Mouse (Mus musculus) right cerebral cortex, postnatal 14 days (tissue): Measurements from ENCODE around the gene Lpp.

Experiments
- DNase-seq: peaks from one replicate; pipeline ENCODE4 v3.0.0; 2022

The Lpp gene

DNA sequence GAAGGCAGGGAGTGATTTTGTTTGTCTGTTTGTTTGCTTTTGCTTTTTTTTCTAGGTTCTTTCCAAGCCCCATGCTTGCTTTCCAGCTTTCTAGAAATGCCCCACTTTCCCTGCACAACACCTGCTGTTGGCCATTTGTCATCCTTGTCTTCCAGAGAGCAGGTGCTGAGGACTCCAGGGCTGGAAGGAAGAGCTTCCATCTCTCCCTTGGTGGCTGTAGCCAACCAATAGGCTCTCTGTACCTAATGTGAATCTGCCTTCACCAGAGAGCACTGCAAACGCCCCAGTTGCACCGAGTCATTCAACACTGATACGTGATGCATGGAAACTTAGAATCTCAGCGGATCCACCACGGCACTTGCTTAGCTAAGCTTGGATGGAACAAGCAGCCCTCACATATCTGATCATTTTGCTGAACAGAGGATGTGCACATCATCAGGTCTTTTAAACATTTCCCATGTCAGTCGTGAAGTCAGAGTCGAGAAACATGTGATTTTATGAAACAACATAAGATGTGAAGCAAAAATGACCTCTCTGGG lies 242.1 kb downstream of the Lpp start:
- DNase-seq, result no peak

DNA sequence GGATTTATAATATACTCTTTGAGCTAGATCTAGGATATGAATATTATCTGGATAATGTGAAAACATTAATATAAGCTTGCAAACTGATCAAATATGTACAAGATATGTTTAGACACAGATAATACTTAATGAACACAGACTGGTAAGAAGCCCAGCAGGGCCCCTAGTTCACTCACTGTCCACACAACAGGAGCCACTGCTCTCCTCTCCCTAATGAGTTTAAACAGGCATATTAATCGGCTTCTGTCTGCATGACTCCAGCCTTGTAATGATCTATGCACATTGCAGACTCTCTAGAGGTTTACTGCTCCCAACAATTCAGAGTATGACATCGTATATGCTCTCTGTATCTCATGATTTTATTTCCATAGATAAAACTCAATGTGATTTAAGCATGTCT lies 243.6 kb downstream of the Lpp start:
- no peak for DNase-seq

DNA sequence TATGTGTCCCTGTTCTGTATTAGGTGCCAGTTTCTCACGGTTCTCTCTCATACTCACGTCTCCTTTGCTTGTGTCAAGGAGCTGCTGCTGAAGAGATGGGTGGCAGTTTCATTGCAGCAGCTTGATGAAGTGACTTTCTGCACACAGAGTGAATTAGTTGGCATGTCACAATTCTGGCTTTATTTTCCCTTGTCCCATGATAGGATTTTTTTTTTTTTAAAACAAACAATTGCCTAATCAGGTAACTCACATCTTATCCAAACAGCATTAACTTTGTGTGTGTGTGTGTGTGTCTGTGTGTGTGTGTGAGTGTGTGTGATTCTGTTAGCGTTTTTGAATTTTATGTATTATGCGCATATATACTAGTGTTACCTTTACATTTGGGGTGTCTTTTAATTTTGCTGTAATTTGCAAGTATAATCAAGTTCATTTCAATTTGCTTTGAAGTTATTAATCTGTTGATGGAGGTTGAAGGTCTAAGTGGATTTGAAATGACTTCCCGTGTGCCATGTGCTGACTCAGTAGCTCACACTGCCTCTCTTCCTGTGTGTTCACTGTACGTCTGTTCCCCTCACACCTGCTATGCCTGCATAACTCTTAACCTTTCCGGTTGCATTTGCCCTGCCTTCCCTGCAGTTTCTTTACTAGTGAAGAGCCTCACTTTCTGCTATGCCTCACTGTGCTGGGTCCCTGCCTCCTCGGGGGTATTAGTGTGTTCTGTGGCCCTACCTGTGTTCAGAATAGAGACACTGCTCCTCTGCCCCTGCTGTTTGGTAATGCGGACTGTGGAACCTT lies 247.9 kb downstream of the Lpp start:
- no peak for DNase-seq

DNA sequence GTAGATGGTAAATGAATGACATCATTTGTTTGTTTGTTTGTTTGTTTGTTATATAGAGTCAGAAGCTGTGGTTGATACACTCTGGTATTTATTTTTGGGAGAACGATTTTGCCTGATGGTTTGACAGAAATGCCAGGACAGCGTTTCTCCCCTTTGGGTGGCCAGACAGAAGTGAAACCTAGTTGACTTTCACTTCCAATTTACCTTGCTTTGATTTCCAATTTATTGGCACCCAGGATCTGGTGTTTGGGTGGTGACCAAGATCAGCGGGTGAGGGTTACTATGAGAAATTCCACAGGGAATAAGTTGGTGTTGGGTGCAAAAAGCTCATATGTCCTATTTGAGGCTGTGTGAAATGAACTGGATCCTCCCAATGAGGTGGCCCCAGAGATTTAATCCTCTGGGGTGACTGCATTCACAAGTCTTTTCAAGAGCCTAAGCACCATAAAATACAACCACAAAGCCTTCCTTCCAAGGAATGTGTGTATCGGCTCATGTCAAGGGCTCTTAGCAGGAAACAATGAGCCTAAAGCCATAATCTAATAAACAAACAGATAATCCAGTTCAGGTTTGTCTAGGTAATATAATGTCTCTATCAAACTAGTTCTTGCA lies 249.8 kb downstream of the Lpp start:
- DNase-seq, result no peak

DNA sequence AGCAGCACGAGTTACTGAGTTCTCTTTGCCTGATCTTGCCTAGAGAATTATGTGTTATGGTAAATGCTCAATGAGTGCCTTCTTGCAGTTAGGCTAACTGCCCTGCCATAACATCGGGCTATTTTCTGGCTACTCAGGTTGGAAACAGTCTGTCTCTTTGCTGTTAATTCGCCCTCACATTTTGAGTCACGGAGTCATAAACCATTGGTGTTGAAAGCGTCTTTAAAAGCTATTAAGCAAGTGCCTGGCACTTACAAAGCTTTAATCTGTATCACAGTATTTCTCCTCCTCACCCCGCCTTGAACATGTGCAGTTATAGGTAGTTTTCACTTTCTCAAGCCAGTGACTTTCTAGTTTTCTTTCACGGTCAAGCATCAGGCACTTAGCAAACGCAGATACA lies 250.8 kb downstream of the Lpp start:
- no peak for DNase-seq

DNA sequence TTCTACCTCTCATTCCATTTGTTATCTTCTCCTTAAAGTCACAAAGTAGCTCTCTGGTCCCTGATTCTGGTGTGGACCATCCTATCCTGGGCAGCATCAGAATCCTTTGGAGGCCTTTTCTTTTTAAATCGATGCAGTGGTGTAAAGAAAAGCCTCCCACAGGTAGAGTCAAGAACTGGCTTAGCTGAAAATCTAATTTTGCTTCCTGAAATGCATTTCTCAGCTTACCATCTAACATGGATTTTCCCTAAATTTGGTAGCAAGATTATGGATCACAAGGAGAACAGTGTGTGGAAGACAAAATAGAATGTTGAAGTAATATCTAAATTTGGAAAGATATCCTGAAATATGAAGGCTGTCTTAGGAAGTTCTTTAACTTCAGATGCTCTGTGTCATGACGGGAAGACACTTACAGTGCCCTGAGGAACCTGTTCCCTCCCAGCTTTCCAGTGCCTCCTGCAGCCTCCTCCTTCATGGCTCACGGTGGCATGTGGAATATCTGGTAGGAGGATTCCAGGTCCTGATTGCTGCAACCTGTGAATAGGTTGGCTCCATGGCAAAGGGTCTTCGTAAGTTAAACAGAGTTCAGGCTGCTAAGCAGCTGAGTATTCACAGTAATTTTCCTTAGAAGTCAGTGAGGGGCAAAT lies 251.6 kb downstream of the Lpp start:
- no peak for DNase-seq

DNA sequence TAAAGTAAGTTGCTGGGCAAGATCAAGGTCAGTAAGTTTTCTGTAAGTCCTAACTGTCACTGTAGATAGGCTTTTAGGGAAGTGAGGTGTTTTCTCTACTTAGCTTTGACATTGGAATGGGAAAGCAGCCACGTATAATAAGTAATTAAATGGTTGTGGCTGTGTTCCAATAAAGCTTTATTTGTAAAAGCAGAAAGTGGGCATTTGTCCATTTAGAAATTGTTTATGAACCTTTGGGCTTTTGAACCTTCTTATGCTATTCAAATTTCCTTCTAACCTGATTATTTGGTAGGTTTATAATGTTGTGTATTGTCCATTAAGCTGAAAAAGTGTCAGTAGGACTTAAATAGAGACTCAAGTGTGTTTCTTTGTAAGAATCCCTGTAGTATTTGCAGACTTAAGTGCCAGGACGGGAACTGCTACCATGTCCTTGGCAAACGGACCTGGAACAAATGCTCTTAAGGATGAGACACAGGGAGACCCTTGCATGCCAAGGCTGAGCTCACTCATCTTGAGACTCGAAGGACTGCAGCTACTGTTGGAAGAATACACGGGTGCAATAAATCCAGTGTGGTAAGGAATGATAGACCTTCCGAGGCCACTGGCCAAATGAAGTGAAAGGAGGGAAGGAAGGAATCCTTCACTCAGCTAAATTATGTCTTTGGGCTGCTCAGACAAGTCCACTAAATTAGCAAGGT lies 252.7 kb downstream of the Lpp start:
- DNase-seq, result no peak

DNA sequence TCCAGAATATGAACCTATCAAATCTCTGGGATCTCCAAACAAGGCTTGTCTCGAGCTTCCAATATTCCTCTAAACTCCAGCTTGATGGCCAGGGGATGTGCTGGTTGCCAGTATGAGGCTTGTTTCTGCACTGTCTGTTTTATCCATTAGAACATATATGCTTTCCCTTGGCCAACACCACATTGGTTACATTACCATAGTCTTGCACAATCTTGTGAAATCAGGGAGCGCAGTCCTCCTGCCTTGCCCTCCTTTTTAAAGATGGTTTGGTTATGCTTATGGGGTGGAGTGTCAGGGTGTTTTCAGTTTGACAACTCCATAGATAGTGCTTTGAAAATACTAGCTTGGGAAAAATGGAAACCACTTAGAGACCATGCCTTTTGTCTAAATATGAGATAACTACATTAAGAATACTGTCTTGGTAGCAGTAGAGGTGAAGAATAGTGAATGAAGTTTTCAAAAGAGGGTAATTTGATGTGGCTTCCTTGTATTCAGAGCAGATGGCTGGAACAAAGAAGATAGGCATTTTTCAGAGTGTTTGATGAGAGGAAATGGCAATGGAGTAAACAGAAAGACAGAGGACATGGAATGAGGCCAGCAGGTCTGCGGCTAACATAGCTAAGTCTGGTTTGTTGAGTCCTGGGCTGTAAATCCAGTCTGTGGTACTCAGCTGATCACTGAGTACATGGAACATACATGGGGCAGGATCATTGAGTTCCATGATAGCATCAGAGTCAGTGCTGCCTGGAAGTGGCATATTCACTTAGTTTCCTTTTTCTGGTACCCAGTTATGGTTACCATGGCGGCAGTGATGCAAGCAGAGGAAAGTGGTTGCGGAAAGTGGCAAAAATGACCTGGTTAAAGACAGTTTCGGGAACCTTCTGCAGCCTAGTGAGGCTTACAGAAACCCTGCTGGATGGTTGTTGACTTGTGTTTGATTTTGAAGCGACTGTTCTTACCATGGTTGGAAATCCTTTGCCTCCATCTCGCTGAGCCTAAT lies 258.6 kb downstream of the Lpp start:
- DNase-seq, result no peak

DNA sequence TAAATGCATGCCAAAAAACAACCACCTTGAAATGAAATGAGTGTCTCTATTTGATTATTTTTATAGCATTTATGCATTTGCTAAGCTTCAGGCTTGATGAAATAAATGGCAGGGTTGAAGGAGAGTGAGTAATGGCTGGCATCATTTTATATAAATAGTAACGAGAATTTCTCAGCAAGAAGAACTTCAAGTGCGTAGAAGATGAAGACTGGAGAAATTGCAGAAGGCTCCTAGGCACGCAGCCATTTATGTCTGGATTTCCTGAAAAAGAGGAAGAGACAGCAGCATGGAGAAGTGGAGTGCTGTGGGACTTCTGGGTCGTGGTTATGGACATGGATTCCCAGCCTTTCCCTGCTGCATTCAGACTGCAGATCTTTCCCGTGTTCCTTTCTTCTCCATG lies 259.7 kb downstream of the Lpp start:
- DNase-seq, result no peak

DNA sequence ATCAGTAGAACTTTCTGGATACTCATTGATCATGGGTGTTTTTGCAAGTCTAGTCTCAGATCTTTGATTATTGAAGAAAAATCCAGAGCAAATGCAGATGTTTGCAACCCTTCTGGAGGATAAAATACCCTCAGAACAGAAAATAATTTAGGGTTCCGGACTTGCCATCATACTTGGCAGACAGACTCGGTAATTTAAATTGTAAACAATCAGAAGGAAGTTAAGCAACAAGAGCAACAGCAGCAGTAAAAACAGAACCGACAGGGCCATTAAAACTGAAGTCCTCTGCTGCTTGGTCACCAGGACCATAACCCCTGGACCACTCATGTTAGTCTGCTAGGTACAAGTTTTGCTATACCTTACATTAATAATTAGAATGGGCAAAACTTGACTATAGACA lies 261.8 kb downstream of the Lpp start:
- DNase-seq, result no peak

DNA sequence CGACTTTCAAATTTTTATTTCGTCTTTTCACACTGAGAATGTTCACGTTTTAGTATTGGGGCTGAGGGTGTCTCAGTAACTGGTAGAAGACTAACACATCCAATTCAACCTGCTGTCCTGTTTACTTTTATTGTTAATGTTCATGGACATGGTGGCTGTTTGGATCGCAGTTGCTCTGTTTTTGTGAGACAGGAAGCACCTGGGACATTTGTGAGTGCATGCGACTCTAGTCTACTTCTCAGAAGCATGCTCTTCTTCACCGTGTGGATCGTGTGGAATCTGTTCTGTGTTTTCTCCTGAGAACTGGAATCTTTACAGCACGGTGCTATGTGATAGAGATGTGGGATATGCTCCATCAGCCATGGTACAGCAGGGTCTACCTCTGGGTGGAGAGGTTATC lies 262.7 kb downstream of the Lpp start:
- no peak for DNase-seq

DNA sequence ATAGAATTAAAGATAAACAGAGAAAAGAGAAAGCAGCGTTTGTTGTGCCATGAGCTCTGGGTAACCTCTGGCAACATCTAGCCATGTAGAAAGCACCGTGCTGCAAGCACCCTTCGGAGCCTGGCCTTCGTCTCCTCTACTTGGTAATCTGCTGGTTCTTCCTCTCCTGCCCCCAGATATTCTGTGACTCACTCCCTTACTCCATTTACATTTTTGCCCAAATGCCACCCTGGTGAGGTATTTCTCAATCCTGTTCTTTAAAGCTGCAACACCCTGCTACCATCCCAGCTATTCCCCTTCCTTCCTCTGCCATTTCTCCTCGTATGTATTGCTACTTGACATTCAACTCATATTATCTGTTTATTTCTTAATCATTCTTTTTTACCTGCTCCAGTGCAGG lies 263.4 kb downstream of the Lpp start:
- DNase-seq, result no peak

DNA sequence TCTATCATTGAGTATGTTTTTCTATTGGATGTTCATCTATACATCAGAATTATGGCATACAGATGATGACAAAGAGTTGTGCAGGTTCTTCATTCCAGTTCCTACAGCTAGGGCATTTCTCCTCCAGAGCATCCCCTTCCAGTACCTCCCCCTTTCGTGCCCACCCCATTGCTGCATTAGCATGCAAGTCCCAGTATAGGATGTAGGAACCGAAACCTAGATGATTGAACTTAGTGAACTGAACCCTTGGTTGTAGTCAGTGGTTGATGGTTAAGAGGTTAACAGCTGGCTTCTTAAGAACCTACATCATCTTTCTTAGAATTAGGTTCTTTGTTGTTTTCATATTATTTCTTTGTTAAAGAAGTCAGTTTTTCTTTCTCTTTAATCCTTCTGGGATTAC lies 265.7 kb downstream of the Lpp start:
- no peak for DNase-seq

DNA sequence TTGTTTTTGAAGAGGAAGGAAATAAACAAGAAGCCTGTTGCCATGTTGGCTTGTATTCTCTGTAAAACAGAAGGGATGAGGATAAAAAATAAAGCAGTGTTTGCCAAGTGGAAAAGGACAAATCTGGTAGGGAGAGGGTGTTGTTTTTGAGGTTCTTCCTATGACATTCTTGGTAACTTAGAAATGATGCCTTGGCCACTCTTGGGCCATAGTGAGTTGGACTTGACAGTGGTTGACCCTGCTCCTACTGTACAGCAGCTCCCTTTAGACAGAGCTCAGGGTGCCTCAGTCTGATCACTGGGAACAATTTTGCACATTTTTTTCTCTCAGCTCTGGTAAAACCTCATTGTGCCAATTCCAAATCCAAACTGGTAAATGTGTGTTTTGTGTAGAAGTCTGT lies 270.8 kb downstream of the Lpp start:
- DNase-seq, result no peak

DNA sequence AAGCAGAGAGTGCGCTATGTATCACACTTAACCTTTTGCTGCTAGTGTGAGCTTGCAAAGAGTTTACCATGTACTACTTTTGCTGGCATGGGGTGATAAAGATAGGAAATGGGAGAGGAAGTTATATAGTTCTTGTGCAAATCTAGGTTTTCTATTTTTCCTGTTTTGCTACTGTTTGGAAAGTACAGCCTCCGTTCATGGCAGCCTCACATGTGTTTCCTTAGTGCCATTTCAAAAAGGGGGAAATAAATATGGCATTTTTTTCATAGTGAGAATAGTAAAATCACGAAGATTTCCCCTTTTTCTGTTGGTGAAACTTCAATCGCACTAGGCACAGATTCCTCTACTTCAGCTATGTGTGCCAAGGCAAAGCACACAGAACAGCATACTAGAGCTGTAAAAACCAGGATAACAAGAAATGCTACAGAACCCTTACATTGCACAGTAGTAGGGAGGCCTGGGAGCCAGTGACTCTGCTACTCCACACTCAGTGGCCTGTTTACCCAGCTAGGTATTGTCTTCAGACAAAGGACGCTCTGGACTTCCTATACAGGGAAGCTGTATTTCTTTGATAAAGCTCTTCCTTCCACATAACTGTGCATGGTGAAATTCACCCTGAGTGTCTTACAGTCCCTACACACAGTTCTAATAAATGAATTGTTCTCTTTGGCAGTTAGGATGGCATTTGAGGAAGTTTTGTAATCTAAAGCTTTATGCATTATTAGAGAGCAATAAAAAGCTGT lies 276.6 kb downstream of the Lpp start:
- DNase-seq, result no peak

DNA sequence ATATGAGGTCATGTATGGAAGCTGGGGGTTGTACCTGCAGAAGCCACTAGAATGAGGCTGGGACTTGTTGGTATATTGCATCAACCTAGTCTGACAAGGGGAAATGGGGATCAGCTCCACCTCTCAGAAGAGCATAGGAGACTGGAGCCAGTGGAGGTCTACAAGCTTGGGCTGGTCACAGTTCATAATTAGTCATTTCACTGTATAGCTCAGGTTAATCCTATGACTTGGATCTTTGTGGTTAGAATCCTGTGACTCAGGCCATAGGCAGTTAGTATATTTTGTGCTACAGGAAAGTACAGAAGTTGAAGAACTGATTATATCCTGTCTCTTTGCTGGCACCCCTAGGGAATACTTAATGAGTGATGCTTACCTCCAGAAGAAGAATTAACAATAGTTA lies 285.6 kb downstream of the Lpp start:
- DNase-seq, result no peak

DNA sequence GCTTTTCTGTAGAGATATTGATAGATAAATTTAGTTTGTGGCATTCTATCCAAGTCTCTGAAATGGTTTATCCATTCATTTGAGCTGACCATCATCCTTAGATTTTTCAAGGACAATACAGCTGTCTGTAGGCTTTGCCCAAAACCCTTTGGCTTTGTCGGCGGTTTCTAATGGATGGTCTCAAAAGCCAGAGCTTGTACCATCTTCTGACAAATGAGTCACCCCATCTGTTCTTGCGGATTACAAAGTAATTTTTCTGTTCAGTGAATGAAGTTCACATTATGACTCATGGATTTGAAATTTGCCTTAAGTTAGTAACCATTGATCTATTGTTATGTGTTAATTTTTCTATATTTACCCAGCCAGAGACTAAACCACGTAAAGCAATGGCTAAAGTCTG lies 301.8 kb downstream of the Lpp start:
- no peak for DNase-seq

DNA sequence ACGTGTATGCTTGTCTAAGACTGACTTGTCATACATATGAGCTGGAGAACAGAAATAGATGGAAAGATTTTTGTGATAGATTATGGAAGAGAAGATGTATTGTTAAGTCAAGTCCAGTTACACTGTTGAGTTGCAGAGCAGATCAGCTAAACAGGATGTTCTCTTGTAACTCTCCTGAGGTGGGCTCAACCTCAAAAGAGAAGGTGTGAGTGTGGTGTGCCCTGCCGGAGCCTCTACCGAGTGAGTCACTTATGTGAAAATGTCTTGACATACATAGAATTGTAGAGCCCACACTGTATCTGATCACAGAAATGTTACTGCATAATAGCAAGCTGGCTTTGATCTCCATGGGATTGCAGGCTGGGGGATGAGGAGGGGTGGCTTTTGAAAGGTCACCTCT lies 310.9 kb downstream of the Lpp start:
- no peak for DNase-seq

DNA sequence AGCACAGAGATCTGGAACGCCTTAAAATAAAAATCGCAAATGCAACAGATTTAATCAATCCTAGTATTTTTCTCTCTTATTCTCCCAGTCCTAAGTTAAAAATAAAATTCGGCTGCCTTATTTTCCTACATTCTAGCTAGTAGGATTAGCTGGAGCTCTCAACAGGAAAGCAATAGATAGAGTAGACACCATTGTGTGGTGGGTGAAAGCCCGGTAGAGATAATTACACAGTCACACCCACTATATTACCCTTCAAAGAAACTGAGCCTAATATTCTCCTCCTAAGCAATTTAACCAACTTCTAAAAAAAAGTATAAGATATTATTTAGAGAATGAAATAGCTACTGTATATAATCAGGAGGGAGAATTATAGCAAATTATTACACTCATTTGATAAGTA lies 330.3 kb downstream of the Lpp start:
- DNase-seq, result no peak

DNA sequence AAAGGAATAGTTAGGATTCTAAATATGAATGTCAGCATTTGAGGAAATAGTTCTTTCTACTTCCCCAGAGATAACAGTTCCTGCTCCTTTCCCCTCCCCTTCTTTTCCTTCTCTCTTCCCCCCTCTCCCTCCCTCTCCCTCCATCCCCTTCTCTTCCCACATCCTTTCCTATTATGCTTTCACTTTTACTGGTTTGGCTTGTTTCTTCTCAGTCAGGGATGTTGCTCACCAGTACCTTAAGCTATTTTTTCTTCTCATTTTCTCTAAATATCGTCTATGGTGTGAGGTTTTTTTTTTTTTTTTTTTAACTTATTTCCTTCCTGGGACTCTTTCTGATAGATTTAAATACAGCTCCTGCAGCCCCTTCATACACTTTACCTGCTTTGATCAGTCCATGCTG lies 339.4 kb downstream of the Lpp start:
- no peak for DNase-seq

DNA sequence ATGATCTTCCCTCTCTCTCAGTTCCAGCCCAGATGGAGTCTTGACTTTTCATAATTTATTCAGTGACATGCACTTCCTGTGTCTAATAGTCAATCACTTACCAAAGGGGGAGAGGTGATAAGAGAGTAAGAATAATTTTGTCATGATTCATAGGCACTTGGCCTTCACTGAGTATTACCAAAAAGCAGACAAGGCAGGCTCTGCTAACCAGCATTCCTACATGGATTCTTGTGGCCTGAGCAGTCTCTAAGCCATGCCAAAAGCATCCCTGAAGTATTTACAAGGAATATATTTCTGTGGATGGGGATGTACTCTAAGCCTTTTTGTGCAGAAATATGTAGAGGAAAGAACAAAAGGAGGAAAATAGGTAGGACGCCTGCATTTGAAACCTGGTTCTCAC lies 340.0 kb downstream of the Lpp start:
- DNase-seq, result no peak

DNA sequence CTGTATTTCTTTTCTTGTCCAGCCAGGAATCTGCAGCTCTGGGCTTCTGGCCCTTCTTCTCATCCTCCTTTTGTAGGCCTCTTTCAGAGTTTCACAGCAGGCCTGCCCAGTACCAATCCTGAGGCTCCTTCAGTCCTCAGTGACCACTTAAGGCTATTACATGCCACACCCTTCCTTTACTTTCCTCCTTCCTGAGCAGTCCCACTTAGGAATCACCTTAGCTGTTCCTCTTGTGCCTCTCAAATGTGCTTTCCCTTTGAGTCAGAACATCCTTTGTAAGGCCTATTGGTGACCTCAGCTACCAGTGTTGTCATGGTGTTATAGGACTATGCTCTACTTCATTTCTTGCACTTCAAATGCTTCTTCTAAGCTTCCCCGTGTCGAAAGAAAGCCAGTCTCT lies 342.4 kb downstream of the Lpp start:
- DNase-seq, result no peak
